Mouse (Mus musculus): ENCODE results near the gene Gpc3. TPM values are rescaled to one million over a fixed set of nuclear protein-coding genes. Genes with fewer than 3 reads are reported as not detected.
"Not testable (repeated sequence)": the region's sequence is repeated elsewhere in the genome, so short reads cannot be mapped to it uniquely, and the experiment has no call there.

Gene Gpc3
- total RNA-seq, 4 experiments from 2014 or later = 57.9 to 86.1 (median 66.5) TPM

- DNase-seq = no peak
These were observed 238.6 kb downstream of the Gpc3 start for GRCm38 (mm10) chrX:52375129-52375528.

DNA sequence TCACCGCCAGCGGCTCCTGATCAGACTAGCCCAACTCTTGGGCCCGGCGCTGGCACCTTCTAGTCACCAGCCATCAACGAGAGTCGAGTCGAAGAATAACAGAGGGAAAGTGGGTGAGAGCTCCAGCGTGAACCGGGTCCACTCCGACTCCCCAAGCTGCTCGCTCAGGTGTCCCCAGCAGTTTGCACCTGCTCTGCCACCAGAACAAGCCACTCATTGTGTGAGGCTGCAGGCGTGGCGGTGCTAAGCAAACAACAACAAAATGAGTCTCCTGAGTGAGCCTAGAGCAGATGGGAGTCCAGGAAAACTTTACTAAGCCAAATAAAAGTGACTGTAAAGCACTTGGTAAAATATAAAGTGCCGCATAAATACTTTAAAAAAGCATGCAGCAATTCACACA is 239.5 kb downstream of the Gpc3 start:
- DNase-seq = no peak

- DNase-seq = no peak
These were observed 241.3 kb downstream of the Gpc3 start for GRCm38 (mm10) chrX:52372436-52372835.

DNA sequence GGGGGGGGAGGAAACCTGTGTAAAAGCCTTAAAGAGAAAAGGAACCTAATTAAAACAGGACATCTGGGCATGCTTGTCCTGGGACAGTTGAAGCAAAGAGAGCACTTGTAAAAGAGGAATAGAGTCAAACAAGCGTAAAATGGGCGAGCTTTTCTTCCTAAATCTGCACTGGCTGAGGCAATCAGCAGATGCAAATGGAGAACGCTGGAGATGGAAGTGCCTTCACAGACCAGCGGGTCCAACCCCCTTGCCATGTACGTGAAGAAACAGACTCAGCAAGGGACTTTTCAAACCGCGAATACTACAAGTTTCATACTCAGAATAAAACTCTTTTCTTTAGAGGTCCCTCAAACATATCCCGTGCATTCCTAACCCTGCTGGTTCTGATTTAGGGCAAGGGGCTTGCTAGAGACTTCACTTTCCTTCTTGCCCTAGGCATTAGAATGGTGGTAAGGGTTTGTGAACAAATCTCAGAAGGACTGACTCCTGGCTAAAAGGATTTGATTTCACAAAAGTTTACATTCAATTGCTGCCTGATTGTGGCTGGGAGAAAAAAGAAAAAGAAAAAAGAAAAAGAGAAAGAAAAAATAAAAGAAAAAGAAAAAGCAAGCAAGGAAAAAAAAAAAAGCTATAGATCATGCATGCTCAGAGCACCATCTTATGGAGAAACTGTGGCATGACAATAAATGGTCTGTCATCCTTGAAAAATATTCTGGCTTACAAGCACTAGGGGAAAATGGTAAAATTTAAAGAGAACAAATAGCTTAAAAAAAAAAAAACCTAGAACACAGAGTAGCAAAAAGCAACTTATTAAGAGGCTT is 243.6 kb downstream of the Gpc3 start:
- no peak for DNase-seq

GRCm38 (mm10) chrX:52369304-52369937 is 244.3 kb downstream of the Gpc3 start:
- DNase-seq = no peak

GRCm38 (mm10) chrX:52366826-52367225 is 246.9 kb downstream of the Gpc3 start:
- DNase-seq = no peak

DNA sequence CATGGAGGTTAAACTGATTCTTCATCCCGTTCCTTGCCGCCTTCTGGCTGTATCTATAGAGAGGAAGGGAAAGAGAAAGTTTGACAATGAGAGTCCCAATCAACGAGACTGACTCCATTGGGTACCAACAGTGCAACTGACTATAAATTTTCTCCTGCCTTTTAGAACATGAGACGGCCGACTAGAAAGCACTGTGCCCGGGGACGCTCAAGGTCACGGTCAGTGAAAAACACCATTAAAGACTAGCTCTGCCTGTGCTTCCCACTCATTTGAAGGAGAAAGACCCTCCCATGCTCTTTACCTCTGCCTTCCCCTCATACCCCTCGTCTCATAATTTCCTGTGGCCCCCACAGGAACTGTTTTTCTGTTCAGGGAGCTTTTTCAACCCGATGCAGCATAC is 248.0 kb downstream of the Gpc3 start:
- no peak for DNase-seq

- DNase-seq = no peak
These were observed 251.3 kb downstream of the Gpc3 start for GRCm38 (mm10) chrX:52362241-52363011.

DNA sequence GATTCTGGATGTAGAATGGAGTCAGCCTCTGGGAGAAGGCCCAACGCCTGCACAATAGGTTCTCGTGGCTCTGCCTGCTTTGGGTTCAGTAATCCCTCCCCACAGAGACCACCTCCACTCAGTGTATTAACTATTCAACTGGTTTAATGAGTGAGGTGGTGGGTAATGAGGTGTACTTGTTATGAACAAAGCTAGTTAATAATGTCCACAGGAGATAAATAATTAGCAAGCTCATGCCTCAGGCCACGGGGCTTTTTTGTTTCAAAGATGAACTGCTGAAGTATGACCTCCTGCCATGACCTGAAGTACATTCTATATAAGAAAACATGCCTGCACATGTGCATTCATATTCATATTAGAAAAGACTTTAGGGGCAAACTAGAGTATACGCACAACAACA is 260.8 kb downstream of the Gpc3 start:
- no peak for DNase-seq

- not testable (repeated sequence) for DNase-seq
These were observed 263.1 kb downstream of the Gpc3 start for GRCm38 (mm10) chrX:52350631-52351030.

DNA sequence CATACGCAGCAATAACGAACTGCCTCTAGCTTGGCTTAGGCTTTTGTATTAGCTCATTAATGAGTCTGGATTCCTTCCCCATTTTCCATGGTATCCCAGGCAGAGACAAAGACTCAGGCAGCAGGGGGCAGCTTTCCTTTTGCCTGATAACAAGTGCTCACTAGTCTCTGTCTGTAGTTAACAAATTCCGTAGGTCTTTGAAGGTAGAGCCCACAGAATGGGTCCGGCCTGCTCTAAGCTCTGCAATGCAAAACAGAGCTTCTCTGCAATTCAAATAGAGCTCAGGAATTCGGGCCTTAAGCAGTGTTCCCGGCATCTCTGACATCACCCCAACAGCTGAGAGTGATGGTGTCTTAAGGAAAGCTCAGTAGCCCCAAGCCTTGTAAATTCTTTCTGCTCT is 265.0 kb downstream of the Gpc3 start:
- no peak for DNase-seq

DNA sequence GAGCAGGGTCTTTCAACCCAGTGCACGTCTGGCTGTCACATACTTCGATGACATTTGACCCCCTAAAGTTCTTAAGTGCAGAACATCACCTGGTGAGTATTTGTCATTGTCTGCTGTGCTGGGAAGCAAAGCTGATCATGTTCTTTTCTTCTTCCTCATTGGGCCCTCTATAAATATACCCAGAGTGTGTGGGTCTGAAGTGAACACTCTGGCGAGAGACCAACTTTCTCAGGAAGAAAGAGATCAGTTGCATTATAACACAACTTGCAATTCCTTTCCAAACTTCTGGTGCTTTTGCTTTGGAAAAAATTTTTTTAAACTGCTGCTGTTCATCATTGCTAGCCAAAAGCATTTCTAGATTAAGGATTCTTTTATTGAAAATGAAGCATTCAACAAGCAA is 269.7 kb downstream of the Gpc3 start:
- no peak for DNase-seq

GRCm38 (mm10) chrX:52340251-52340650 is 273.5 kb downstream of the Gpc3 start:
- DNase-seq = no peak

GRCm38 (mm10) chrX:52321791-52322190 is 292.0 kb downstream of the Gpc3 start:
- no peak for DNase-seq

DNA sequence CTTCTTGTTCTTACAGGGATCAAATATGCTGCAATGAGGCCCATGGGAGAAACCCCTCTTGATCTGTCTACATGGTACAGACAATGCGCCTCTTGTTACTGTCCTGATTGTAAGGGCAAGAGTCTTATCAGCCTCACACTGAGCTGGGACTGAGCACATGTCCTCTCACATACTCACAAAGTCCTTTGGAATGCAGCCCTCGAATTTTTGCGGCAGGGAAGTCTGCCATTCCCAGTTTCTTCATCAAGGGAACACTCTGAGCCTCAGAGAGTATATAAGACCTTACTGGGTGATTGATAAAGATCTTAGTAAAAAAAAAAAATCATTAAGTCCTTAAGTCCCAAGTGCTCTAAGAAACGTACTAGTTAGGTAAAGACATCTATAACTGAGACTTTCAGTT is 293.1 kb downstream of the Gpc3 start:
- DNase-seq = no peak

DNA sequence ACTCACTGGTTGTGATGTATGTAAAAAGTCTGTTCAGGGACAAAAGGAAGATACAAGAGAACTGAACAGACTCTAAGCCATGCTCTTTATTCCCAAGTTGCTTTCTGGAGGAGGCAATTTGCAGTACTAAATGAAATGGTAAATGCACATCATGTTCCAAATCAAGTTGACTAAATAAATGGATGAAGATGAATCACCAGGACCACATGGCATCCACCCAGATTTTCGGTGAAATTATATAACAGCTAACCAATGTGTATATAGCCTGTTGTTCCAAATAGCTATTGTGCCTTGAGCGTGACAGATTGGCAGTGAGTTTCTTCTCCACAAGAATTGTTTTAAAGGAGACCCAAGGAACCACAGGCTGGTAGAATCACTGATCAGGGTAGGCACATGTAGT is 302.8 kb downstream of the Gpc3 start:
- DNase-seq = no peak

GRCm38 (mm10) chrX:52305226-52305625 is 308.5 kb downstream of the Gpc3 start:
- DNase-seq = no peak

DNA sequence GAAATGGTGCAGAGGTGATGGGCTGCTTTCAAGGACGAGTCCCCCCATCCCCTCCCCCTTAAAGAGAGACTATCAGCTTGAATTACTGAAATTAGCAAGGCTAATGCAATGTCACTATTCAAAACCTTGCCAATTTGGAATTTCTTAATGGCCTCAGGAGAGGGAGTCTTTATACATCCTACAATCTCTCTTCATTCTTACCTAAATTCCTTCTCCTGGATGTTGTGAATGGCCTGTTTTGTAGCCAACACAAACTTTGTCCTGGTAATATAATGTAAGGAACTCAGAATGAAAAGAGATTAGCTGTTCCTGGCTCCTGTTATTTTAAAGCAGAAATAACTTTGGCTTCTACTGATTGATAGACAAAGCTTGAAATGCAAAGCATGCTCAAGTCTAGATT is 325.0 kb downstream of the Gpc3 start:
- no peak for DNase-seq

DNA sequence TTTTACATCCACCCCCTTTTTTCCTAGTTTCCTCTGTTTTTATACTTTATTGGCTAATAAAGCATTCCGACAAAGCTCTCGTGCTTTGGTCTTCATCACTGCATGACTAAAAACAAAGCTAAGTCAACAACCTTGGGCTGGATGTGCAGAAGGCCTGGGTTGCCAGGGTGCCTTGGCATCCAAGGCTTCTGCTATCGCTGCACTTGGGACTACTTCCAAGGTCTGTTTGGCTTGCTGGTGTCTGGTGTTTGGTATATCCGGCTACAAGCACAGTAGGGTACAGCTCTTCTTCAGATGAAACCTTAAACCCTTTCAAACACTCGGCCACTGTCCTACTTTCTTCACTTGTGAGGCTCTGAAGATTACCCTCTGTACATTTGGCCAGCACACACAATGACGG is 325.8 kb downstream of the Gpc3 start:
- DNase-seq = peak; percentile 66

DNA sequence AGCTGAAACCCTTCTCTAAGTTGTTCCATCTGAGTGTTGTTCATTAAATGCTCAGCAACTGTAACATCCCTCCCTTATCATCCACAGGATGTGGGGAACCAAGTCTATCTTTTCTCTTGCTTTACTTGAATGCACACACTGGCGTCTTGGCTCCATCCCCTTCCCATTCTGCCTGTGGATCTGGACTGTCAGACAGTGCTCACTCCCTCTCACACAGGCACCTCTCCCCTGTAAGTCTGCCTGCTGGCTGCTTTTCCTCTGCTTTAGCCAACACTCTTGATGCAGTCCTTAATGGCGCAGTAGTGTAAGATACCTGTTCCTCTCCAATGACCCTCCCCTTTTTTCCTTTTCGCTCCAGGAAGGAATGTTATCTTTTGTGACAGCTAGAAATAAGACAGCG is 331.7 kb downstream of the Gpc3 start:
- DNase-seq = no peak

DNA sequence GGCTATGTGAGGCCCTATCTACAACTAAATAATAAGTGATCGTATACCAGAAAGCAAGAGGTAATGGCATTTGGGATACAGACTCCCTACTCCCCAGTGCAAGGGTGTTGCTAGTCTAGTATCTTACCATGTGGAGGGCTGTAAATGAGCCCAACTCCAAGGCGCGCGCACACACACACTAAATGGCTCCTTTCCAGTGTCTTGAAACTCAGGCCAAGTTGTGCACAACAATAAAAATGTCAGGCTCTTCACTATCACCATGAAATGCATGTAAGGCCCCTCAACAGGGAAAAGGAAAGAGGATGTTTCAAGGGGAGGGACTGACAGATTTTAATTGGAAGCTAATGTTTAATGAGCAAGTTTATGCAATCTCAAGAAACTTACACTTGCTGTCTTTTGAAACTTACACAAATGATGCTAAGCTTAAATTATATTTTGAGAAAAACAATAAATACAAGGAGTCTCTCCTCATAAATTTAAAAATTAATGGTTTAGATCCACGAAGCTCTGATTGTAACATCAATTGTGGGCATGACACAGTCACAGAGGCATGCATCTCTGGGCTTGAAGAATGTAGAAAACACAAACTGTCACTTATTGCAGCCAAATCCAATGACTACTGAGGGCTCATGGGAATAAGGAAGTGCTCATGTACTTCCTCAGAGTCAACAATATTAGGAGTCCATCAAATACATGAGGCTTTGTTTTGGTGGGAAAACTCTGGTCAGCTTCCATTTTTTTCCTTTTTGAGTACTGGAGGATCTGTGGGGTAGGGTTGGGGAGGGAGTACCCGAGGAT is 332.4 kb downstream of the Gpc3 start:
- DNase-seq = no peak

- DNase-seq = no peak
These were observed 334.9 kb downstream of the Gpc3 start for GRCm38 (mm10) chrX:52278687-52279359.
